In genomic region chr17:66578007-66578406, GRCm38 (mm10) we compare ENCODE assay signal across 9 mouse cellular contexts. TPM values are rescaled to one million over a fixed set of nuclear protein-coding genes. Genes with fewer than 3 reads are reported as not detected.
DNase-seq lines count a peak whose midpoint lies in the region; TF ChIP-seq lines count a peak whose summit lies in the region.
"Had no signal": no experiment of that assay in that cellular context is flagged by ENCODE, and none has a peak within 500 bp of the region (broad histone marks: within the 10 kb centered on the region; RNA-seq: fewer than 3 reads in every experiment).

No protein-coding gene starts in this region.

- DNase-seq in ovary, postnatal 14 days (ENCODE audit: low spot score): peak; percentile 44
- DNase-seq in ovary, adult 18-20 months (ENCODE audit: low spot score): no peak
- peak; percentile 37 to 51 for DNase-seq in cerebellum, adult 2 months
- peak; percentile 22 to 61 for DNase-seq in frontal cortex, postnatal 14 days (ENCODE audit: low spot score in 2 of 2)
- peak; percentile 57 to 73 for DNase-seq in kidney, postnatal 25 days
- DNase-seq in lung, postnatal 14 days: peak; percentile 77
- peak; percentile 71 for DNase-seq in right cerebral cortex, postnatal 14 days
- no peak for DNase-seq in thymus, postnatal 4 days

- 14% methylated on average over 6 of the region's 6 CpGs for WGBS in cerebellum, adult 2 months

- H3K27me3 ChIP-seq in cerebellum, adult 2 months (ENCODE audit: control insufficient read depth, insufficient read depth, low read length): no peaks in the 10 kb centered on the region

- no peaks in the 10 kb centered on the region for H3K4me1 ChIP-seq in cerebellum, adult 2 months (ENCODE audit: control insufficient read depth, insufficient read depth, low read length)

- H3K27ac ChIP-seq in cerebellum, adult 2 months (ENCODE audit: insufficient read depth, low read length): no peak overlapping the region

- peak; percentile 82 for TF ChIP-seq CTCF in cerebellum, adult 2 months (IDR thresholded peaks at IDR 0.05; ENCODE audit: borderline replicate concordance, insufficient read depth, low read depth, low read length)

- no peak for TF ChIP-seq POLR2A in cerebellum, adult 2 months (IDR thresholded peaks at IDR 0.05; ENCODE audit: borderline replicate concordance, insufficient read depth, low read length)

- no peak overlapping the region for H3K4me3 ChIP-seq in cerebellum, adult 2 months (replicated peaks; ENCODE audit: insufficient read depth, low read depth, low read length)

RNA-seq across cellular contexts. Expression of gene Themis3, which starts 16.4 kb away (rescaled TPM):
- not detected in 2 replicates for polyA plus RNA-seq in cerebellum, adult 2 months (2012; rRNA removed)
- polyA plus RNA-seq: liver, embryonic 16.5 days had no signal

RNA-seq across cellular contexts. Expression of gene Rab12, which starts 58.5 kb away (rescaled TPM):
- polyA plus RNA-seq in cerebellum, adult 2 months (2012; rRNA removed): 107 and 110 TPM in 2 replicates

Comparison
In these comparisons a context has a peak if more than half of its experiments do, and no peak if none do; other contexts are left out.
1. DNase-seq: peak in ovary, postnatal 14 days (single experiment), cerebellum, adult 2 months (2 of 2), frontal cortex, postnatal 14 days (2 of 2), kidney, postnatal 25 days (2 of 2), lung, postnatal 14 days (single experiment) and right cerebral cortex, postnatal 14 days (single experiment); none in ovary, adult 18-20 months (single experiment) and thymus, postnatal 4 days (single experiment).